Mouse (Mus musculus): ENCODE results near the gene Plcxd2. TPM values are rescaled to one million over a fixed set of nuclear protein-coding genes. Genes with fewer than 3 reads are reported as not detected.

Gene Plcxd2
- polyA plus RNA-seq, 1 experiment from 2014 or later = 3.5 TPM

- Histone ChIP-seq H3K9me3 (ENCODE audit: control insufficient read depth, low read length) (no peaks in the 10 kb centered on the region), H3K4me2 (no peak overlapping the region), H3K27ac (ENCODE audit: low read depth, low read length) (no peak overlapping the region), H3K4me1 (replicated peaks; ENCODE audit: control insufficient read depth, insufficient read depth, low read length) (no peaks in the 10 kb centered on the region), H3K4me3 (ENCODE audit: low read depth, low read length) (no peak overlapping the region), H3K36me3 (ENCODE audit: control insufficient read depth, insufficient read depth, low read length) (no peaks in the 10 kb centered on the region), H3K27me3 (replicated peaks; ENCODE audit: control insufficient read depth, insufficient read depth, low read length) (no peaks in the 10 kb centered on the region), H3K9ac (ENCODE audit: low read depth, low read length) (no peak overlapping the region)
- ATAC-seq (replicated peaks; ENCODE audit: low FRiP score) = no peak
- no peak for DNase-seq (ENCODE audit: low spot score)
- 84% methylated on average over 2 of the region's 2 CpGs for WGBS
Observed at GRCm38 (mm10) chr16:45970187-45970586, 39.8 kb downstream of the Plcxd2 start.

- no peaks in the 10 kb centered on the region for H3K9me3 ChIP-seq (ENCODE audit: control insufficient read depth, low read length)
- no peak for DNase-seq (ENCODE audit: low spot score)
- H3K27me3 ChIP-seq (replicated peaks; ENCODE audit: control insufficient read depth, insufficient read depth, low read length) = no peaks in the 10 kb centered on the region
- H3K4me1 ChIP-seq (replicated peaks; ENCODE audit: control insufficient read depth, insufficient read depth, low read length) = no peaks in the 10 kb centered on the region
- H3K36me3 ChIP-seq (ENCODE audit: control insufficient read depth, insufficient read depth, low read length) = no peaks in the 10 kb centered on the region
- no peak for ATAC-seq (replicated peaks; ENCODE audit: low FRiP score)
- no peak overlapping the region for H3K4me3 ChIP-seq (ENCODE audit: low read depth, low read length)
- H3K4me2 ChIP-seq = no peak overlapping the region
- H3K9ac ChIP-seq (ENCODE audit: low read depth, low read length) = no peak overlapping the region
- H3K27ac ChIP-seq (ENCODE audit: low read depth, low read length) = no peak overlapping the region
- WGBS = 70% methylated on average over 5 of the region's 5 CpGs
Observed at GRCm38 (mm10) chr16:45968716-45969115, 41.3 kb downstream of the Plcxd2 start.

GRCm38 (mm10) chr16:45967471-45967870 lies 42.5 kb downstream of the Plcxd2 start:
- whole genome bisulfite sequencing = 12% methylated on average over 7 of the region's 7 CpGs
- DNase-seq (ENCODE audit: low spot score) (peak; percentile 68), ATAC-seq (replicated peaks; ENCODE audit: low FRiP score) (no peak; the same call in 1 of the 2 replicates)
- Histone ChIP-seq H3K9ac (ENCODE audit: low read depth, low read length) (no peak overlapping the region), H3K27me3 (replicated peaks; ENCODE audit: control insufficient read depth, insufficient read depth, low read length) (no peaks in the 10 kb centered on the region), H3K4me1 (replicated peaks; ENCODE audit: control insufficient read depth, insufficient read depth, low read length) (no peaks in the 10 kb centered on the region), H3K4me2 (no peak overlapping the region), H3K36me3 (ENCODE audit: control insufficient read depth, insufficient read depth, low read length) (no peaks in the 10 kb centered on the region), H3K27ac (ENCODE audit: low read depth, low read length) (no peak overlapping the region), H3K9me3 (ENCODE audit: control insufficient read depth, low read length) (no peaks in the 10 kb centered on the region), H3K4me3 (ENCODE audit: low read depth, low read length) (no peak overlapping the region)

- H3K36me3 ChIP-seq (ENCODE audit: control insufficient read depth, insufficient read depth, low read length) = no peaks in the 10 kb centered on the region
- no peak overlapping the region for H3K4me2 ChIP-seq
- no peaks in the 10 kb centered on the region for H3K4me1 ChIP-seq (replicated peaks; ENCODE audit: control insufficient read depth, insufficient read depth, low read length)
- 0 out of 2 replicates have a peak overlapping the region, but pooled peaks have one; percentile 3 for H3K27ac ChIP-seq (ENCODE audit: low read depth, low read length)
- WGBS = 40% methylated on average over 5 of the region's 5 CpGs
- H3K27me3 ChIP-seq (replicated peaks; ENCODE audit: control insufficient read depth, insufficient read depth, low read length) = no peaks in the 10 kb centered on the region
- no peaks in the 10 kb centered on the region for H3K9me3 ChIP-seq (ENCODE audit: control insufficient read depth, low read length)
- no peak for DNase-seq (ENCODE audit: low spot score)
- ATAC-seq (replicated peaks; ENCODE audit: low FRiP score) = no peak
- no peak overlapping the region for H3K4me3 ChIP-seq (ENCODE audit: low read depth, low read length)
- no peak overlapping the region for H3K9ac ChIP-seq (ENCODE audit: low read depth, low read length)
Observed at GRCm38 (mm10) chr16:45966604-45967003, 43.4 kb downstream of the Plcxd2 start.

GRCm38 (mm10) chr16:45964777-45965176 lies 45.2 kb downstream of the Plcxd2 start:
- ATAC-seq (replicated peaks; ENCODE audit: low FRiP score) = no peak

GRCm38 (mm10) chr16:45963837-45964236 lies 46.2 kb downstream of the Plcxd2 start:
- Histone ChIP-seq H3K36me3 (ENCODE audit: control insufficient read depth, insufficient read depth, low read length) (no peaks in the 10 kb centered on the region), H3K4me3 (ENCODE audit: low read depth, low read length) (no peak overlapping the region), H3K4me2 (no peak overlapping the region), H3K9me3 (ENCODE audit: control insufficient read depth, low read length) (no peaks in the 10 kb centered on the region), H3K9ac (ENCODE audit: low read depth, low read length) (no peak overlapping the region), H3K27ac (ENCODE audit: low read depth, low read length) (no peak overlapping the region), H3K27me3 (replicated peaks; ENCODE audit: control insufficient read depth, insufficient read depth, low read length) (no peaks in the 10 kb centered on the region), H3K4me1 (replicated peaks; ENCODE audit: control insufficient read depth, insufficient read depth, low read length) (no peaks in the 10 kb centered on the region)
- no peak for DNase-seq (ENCODE audit: low spot score)
- no peak for ATAC-seq (replicated peaks; ENCODE audit: low FRiP score)
- 74% methylated on average over 8 of the region's 8 CpGs for WGBS

More at GRCm38 (mm10) chr16:45964777-45965176, 45.2 kb downstream of the Plcxd2 start:
- no peaks in the 10 kb centered on the region for H3K27me3 ChIP-seq (replicated peaks; ENCODE audit: control insufficient read depth, insufficient read depth, low read length)
- no peak overlapping the region for H3K9ac ChIP-seq (ENCODE audit: low read depth, low read length)
- no peaks in the 10 kb centered on the region for H3K9me3 ChIP-seq (ENCODE audit: control insufficient read depth, low read length)
- no peak overlapping the region for H3K27ac ChIP-seq (ENCODE audit: low read depth, low read length)
- H3K4me2 ChIP-seq = no peak overlapping the region
- H3K4me3 ChIP-seq (ENCODE audit: low read depth, low read length) = no peak overlapping the region
- DNase-seq (ENCODE audit: low spot score) = no peak
- H3K36me3 ChIP-seq (ENCODE audit: control insufficient read depth, insufficient read depth, low read length) = no peaks in the 10 kb centered on the region
- 79% methylated on average over 6 of the region's 6 CpGs for WGBS
- no peaks in the 10 kb centered on the region for H3K4me1 ChIP-seq (replicated peaks; ENCODE audit: control insufficient read depth, insufficient read depth, low read length)

GRCm38 (mm10) chr16:45963088-45963487 lies 46.9 kb downstream of the Plcxd2 start:
- H3K4me3 ChIP-seq (ENCODE audit: low read depth, low read length) = no peak overlapping the region
- H3K36me3 ChIP-seq (ENCODE audit: control insufficient read depth, insufficient read depth, low read length) = no peaks in the 10 kb centered on the region
- H3K4me2 ChIP-seq = no peak overlapping the region
- no peak for ATAC-seq (replicated peaks; ENCODE audit: low FRiP score)
- no peaks in the 10 kb centered on the region for H3K4me1 ChIP-seq (replicated peaks; ENCODE audit: control insufficient read depth, insufficient read depth, low read length)
- no peaks in the 10 kb centered on the region for H3K9me3 ChIP-seq (ENCODE audit: control insufficient read depth, low read length)
- no peak overlapping the region for H3K27ac ChIP-seq (ENCODE audit: low read depth, low read length)
- 52% methylated on average over 5 of the region's 5 CpGs for WGBS
- H3K27me3 ChIP-seq (replicated peaks; ENCODE audit: control insufficient read depth, insufficient read depth, low read length) = no peaks in the 10 kb centered on the region
- DNase-seq (ENCODE audit: low spot score) = no peak
- H3K9ac ChIP-seq (ENCODE audit: low read depth, low read length) = no peak overlapping the region

GRCm38 (mm10) chr16:45960978-45961377 lies 49.0 kb downstream of the Plcxd2 start:
- H3K27me3 ChIP-seq (replicated peaks; ENCODE audit: control insufficient read depth, insufficient read depth, low read length) = no peaks in the 10 kb centered on the region
- H3K4me2 ChIP-seq = no peak overlapping the region
- no peaks in the 10 kb centered on the region for H3K9me3 ChIP-seq (ENCODE audit: control insufficient read depth, low read length)
- ATAC-seq (replicated peaks; ENCODE audit: low FRiP score) (no peak), DNase-seq (ENCODE audit: low spot score) (no peak)
- WGBS = 81% methylated on average over 3 of the region's 3 CpGs
- H3K4me1 ChIP-seq (replicated peaks; ENCODE audit: control insufficient read depth, insufficient read depth, low read length) = no peaks in the 10 kb centered on the region
- H3K9ac ChIP-seq (ENCODE audit: low read depth, low read length) = no peak overlapping the region
- no peak overlapping the region for H3K4me3 ChIP-seq (ENCODE audit: low read depth, low read length)
- no peaks in the 10 kb centered on the region for H3K36me3 ChIP-seq (ENCODE audit: control insufficient read depth, insufficient read depth, low read length)
- no peak overlapping the region for H3K27ac ChIP-seq (ENCODE audit: low read depth, low read length)

- ATAC-seq (replicated peaks; ENCODE audit: low FRiP score) = no peak
- 75% methylated on average over 4 of the region's 4 CpGs for WGBS
- Histone ChIP-seq H3K4me1 (replicated peaks; ENCODE audit: control insufficient read depth, insufficient read depth, low read length) (no peaks in the 10 kb centered on the region), H3K4me2 (no peak overlapping the region), H3K9me3 (ENCODE audit: control insufficient read depth, low read length) (no peaks in the 10 kb centered on the region), H3K27ac (ENCODE audit: low read depth, low read length) (no peak overlapping the region), H3K4me3 (ENCODE audit: low read depth, low read length) (no peak overlapping the region), H3K27me3 (replicated peaks; ENCODE audit: control insufficient read depth, insufficient read depth, low read length) (no peaks in the 10 kb centered on the region), H3K36me3 (ENCODE audit: control insufficient read depth, insufficient read depth, low read length) (no peaks in the 10 kb centered on the region), H3K9ac (ENCODE audit: low read depth, low read length) (no peak overlapping the region)
- DNase-seq (ENCODE audit: low spot score) = no peak
Observed at GRCm38 (mm10) chr16:45956390-45956950, 53.5 kb downstream of the Plcxd2 start.

Data from liver, embryonic 11.5 days (tissue).